Mouse (Mus musculus): Measurements from ENCODE around the gene B3gnt6. TPM values are rescaled to one million over a fixed set of nuclear protein-coding genes. Genes with fewer than 3 reads are reported as not detected.

The B3gnt6 gene
- polyA plus RNA-seq (2017; shearing (Covaris generic)), result not detected

GRCm38 (mm10) chr7:98199381-98199780, at the start of gene B3gnt6:
Gene B3gnt6, minus strand, starts transcription at chr7:98199481.

GRCm38 (mm10) chr7:98177929-98178559, 21.2 kb downstream of the B3gnt6 start, which contains the start of gene Capn5:
Gene Capn5, minus strand, starts transcription at chr7:98178274.

GRCm38 (mm10) chr7:98145402-98145801, 53.9 kb downstream of the B3gnt6 start, which contains the start of gene Omp:
Gene Omp, minus strand, starts transcription at chr7:98145502.

Other genes with a start within 250 kb of the B3gnt6 start
- 1 to 10 TPM; 1.4 to 1.6 TPM for gene Myo7a, start 80.0 kb downstream of the B3gnt6 start, polyA plus RNA-seq (2017; shearing (Covaris generic))
- gene Omp, start 54.0 kb downstream of the B3gnt6 start, polyA plus RNA-seq (2017; shearing (Covaris generic)), result not detected
- 1 to 10 TPM; 1.0 to 2.9 TPM for gene Capn5, start 21.2 kb downstream of the B3gnt6 start, polyA plus RNA-seq (2017; shearing (Covaris generic))
- 1 to 10 TPM; 8.3 to 9.0 TPM for gene Acer3, start 121.7 kb upstream of the B3gnt6 start, polyA plus RNA-seq (2017; shearing (Covaris generic))
- gene Tsku, start 161.8 kb upstream of the B3gnt6 start, polyA plus RNA-seq (2017; shearing (Covaris generic)), result under 1 TPM in 1 of 2 experiments, not detected in 1; 0.06 TPM
- gene Gucy2d, start 240.9 kb upstream of the B3gnt6 start, polyA plus RNA-seq (2017; shearing (Covaris generic)), result under 1 TPM in 1 of 2 experiments, not detected in 1; 0.05 TPM